Comparison of ENCODE assay signal across 8 mouse cellular contexts in genomic region chr13:9181666-9182264, GRCm38 (mm10).
DNase-seq lines count a peak whose midpoint lies in the region; ATAC-seq and TF ChIP-seq lines count a peak whose summit lies in the region.

No protein-coding gene starts in this region.

- H3K27me3 ChIP-seq in forebrain, embryonic 16.5 days (replicated peaks; ENCODE audit: control insufficient read depth, insufficient read depth, low read length) = no peaks in the 10 kb centered on the region

- no peaks in the 10 kb centered on the region for H3K36me3 ChIP-seq in forebrain, embryonic 16.5 days (ENCODE audit: control insufficient read depth, insufficient read depth)

- H3K4me2 ChIP-seq in forebrain, embryonic 16.5 days (ENCODE audit: low read length) = no peak overlapping the region

- peak; percentile 18 for DNase-seq in MEL-GATA-1-ER (ENCODE audit: extremely low read depth, low read depth)
- peak; percentile 61 for DNase-seq in cerebellum, adult 11 months
- peak; percentile 87 for DNase-seq in heart, postnatal 4 days
- DNase-seq in layer of hippocampus, adult 2 months (ENCODE audit: low spot score in 2 of 2) = peak; percentile 79 to 85
- DNase-seq in lung, postnatal 14 days = peak; percentile 86
- peak; percentile 86 for DNase-seq in retina, embryonic 14.5 days (ENCODE audit: low spot score)
- DNase-seq in thymus, postnatal 36 days = peak; percentile 72 to 74

- peak; percentile 95 for TF ChIP-seq CTCF in layer of hippocampus, adult 2 months (conservative IDR thresholded peaks at IDR 0.05)

- no peaks in the 10 kb centered on the region for H3K9me3 ChIP-seq in forebrain, embryonic 16.5 days (ENCODE audit: control insufficient read depth, low read length)

- no peak overlapping the region for H3K9ac ChIP-seq in forebrain, embryonic 16.5 days (replicated peaks; ENCODE audit: low read depth, low read length)

- no peaks in the 10 kb centered on the region for H3K4me1 ChIP-seq in forebrain, embryonic 16.5 days (replicated peaks; ENCODE audit: control insufficient read depth, insufficient read depth, low read length)

- WGBS in forebrain, embryonic 16.5 days = 7% methylated on average over 11 of the region's 11 CpGs

- H3K27ac ChIP-seq in forebrain, embryonic 16.5 days (ENCODE audit: low read length) = no peak overlapping the region
- no peak overlapping the region for H3K27ac ChIP-seq in layer of hippocampus, adult 2 months

- no peak overlapping the region for H3K4me3 ChIP-seq in forebrain, embryonic 16.5 days (replicated peaks; ENCODE audit: low read length)
- no peak overlapping the region for H3K4me3 ChIP-seq in layer of hippocampus, adult 2 months

- ATAC-seq in forebrain, embryonic 16.5 days = peak; percentile 91

Comparison
In these comparisons a context has a peak if more than half of its experiments do, and no peak if none do; other contexts are left out.
1. DNase-seq: peak in every context shown above with its lines; median percentile 87 in heart, postnatal 4 days; 86 in lung, postnatal 14 days; 86 in retina, embryonic 14.5 days; 82 in layer of hippocampus, adult 2 months; 73 in thymus, postnatal 36 days; 61 in cerebellum, adult 11 months; 18 in MEL-GATA-1-ER.